Mouse (Mus musculus): ENCODE measurements around the gene Slc18b1.

GRCm38 (mm10) chr10:23816241-23816640 lies 19.5 kb downstream of the Slc18b1 start:
- no peak for TF ChIP-seq POLR2AphosphoS2 (IDR thresholded peaks at IDR 0.05; ENCODE audit: low read length)
- no peak for TF ChIP-seq MAFK (IDR thresholded peaks at IDR 0.05; ENCODE audit: borderline replicate concordance, low read depth, low read length)
- no peak for TF ChIP-seq MAX (IDR thresholded peaks at IDR 0.05; ENCODE audit: low read length)
- no peak for TF ChIP-seq EP300 (IDR thresholded peaks at IDR 0.05; ENCODE audit: low read depth in 1 of 2, low read length in 2 of 2)
- TF ChIP-seq GATA1 (IDR thresholded peaks at IDR 0.05; ENCODE audit: low read depth, low read length), result no peak
- TF ChIP-seq POLR2A (IDR thresholded peaks at IDR 0.05; ENCODE audit: control insufficient read depth in 1 of 2, insufficient read depth in 1 of 2, low read depth in 1 of 2, low read length in 2 of 2, poor library complexity in 1 of 2), result no peak
- no peak for TF ChIP-seq JUND (IDR thresholded peaks at IDR 0.05; ENCODE audit: low read depth, low read length)
- TF ChIP-seq E2F4 (IDR thresholded peaks at IDR 0.05; ENCODE audit: borderline replicate concordance, low read depth, low read length), result no peak
- no peak for TF ChIP-seq CHD2 (IDR thresholded peaks at IDR 0.05; ENCODE audit: low read length)
